Mouse (Mus musculus): ENCODE measurements at regions not wholly inside any gene's neighbourhood (a gene's known extent, or its start where the extent isn't known, plus 50 kb on each side); places are given as distances from the start of the nearest gene placed in this dataset.

DNA sequence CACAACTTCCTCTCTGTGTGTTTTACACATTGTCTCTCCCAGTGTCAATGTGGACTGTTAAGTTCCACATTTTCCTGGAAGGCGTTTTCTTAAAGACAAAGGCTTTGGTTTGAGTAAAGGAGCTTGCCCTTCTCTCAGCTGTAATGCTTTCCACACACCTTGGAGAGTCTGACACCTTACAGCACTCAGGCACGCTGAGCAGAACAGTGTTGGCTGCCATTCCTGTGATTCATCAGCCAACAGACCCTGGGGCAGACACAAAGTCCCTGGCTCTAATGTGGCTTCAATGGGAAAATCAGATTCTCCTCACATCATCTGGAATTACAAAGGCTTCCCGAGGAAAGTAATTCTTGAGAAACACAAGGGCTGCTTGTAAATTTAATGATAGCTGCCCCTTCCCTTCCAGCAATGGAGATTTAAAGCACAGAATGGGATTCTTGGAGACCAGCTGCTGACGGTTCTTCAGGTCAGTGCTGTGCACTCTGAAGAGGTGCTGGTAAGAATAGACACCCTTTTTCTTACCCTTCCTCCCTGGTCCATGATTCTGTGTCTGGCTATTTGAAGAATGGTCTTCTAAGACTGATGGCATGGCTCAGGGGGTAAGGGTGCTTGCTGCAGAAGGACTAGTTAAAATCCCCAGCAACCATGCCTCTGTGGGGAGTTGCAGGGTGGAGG lies 468.4 kb upstream of the Nr2f2 start:
- TF ChIP-seq CTCF (IDR thresholded peaks at IDR 0.05; ENCODE audit: low read depth, low read length): no peak
- no peak for TF ChIP-seq POLR2A (IDR thresholded peaks at IDR 0.05; ENCODE audit: insufficient read depth, low read length)

Data from ES-Bruce4 (cell line).